Mouse (Mus musculus) liver, embryonic 11.5 days (tissue): ENCODE data around the gene Hcrtr1. TPM values are rescaled to one million over a fixed set of nuclear protein-coding genes. Genes with fewer than 3 reads are reported as not detected.
A peak's percentile ranks its signal among the peaks of the same experiment; 100 is the strongest.

Experiments used
- ATAC-seq: fragments of 200-750 bp; cut with Nextera tagmentation; replicated peaks from 2 replicates; pipeline ENCODE4 v1.8.0; 2017; ENCODE audit warnings: moderate number of reproducible peaks, mild to moderate bottlenecking, moderate TSS enrichment, moderate library complexity; ENCODE audit not compliant: low FRiP score
- DNase-seq: peaks from one replicate; pipeline ENCODE4 v3.0.0-alpha.2; 2017; ENCODE audit warnings: low spot score
- H3K27ac ChIP-seq: fragments of 300-500 bp; sonication (generic); 2 replicates; pipeline ENCODE4 v1.5.1; 2014; ENCODE audit warnings: mild to moderate bottlenecking, low read depth, low read length, control low read depth
- H3K27me3 ChIP-seq: fragments of 300-500 bp; sonication (generic); replicated peaks from 2 replicates; pipeline ENCODE4 v1.6.1; 2014; ENCODE audit warnings: low read length, mixed read lengths; ENCODE audit not compliant: control insufficient read depth, insufficient read depth
- H3K36me3 ChIP-seq: fragments of 300-500 bp; sonication (generic); 2 replicates; pipeline ENCODE4 v1.6.1; 2014; ENCODE audit warnings: mild to moderate bottlenecking, low read length, moderate library complexity, mixed read lengths; ENCODE audit not compliant: control insufficient read depth, insufficient read depth
- H3K4me1 ChIP-seq: fragments of 300-500 bp; sonication (generic); replicated peaks from 2 replicates; pipeline ENCODE4 v1.6.1; 2014; ENCODE audit warnings: low read length, mixed read lengths; ENCODE audit not compliant: control insufficient read depth, insufficient read depth
- H3K4me2 ChIP-seq: fragments of 300-500 bp; sonication (generic); 2 replicates; pipeline ENCODE4 v1.6.1; 2014; ENCODE audit warnings: mild to moderate bottlenecking, control low read depth, moderate library complexity
- H3K4me3 ChIP-seq: fragments of 300-500 bp; sonication (generic); 2 replicates; pipeline ENCODE4 v1.5.1; 2014; ENCODE audit warnings: low read depth, low read length, control low read depth
- H3K9ac ChIP-seq: fragments of 300-500 bp; sonication (generic); 2 replicates; pipeline ENCODE4 v1.6.1; 2014; ENCODE audit warnings: low read depth, low read length, control low read depth
- H3K9me3 ChIP-seq: fragments of 300-500 bp; sonication (generic); 2 replicates; pipeline ENCODE4 v1.6.1; 2016; ENCODE audit warnings: low read length, inconsistent platforms, mixed read lengths; ENCODE audit not compliant: control insufficient read depth
- WGBS: fragments of 180-500 bp; shearing (Covaris S2); extraction: QIAGEN DNeasy Blood & Tissue Kit; methylation state at CpG from one replicate; pipeline ENCODE4 v1.1.7; 2014; 5-methylcytosine and 5-hydroxymethylcytosine counted together
- polyA plus RNA-seq: library from polyadenylated mRNA; unstranded; fragments of >200 nt; fragmentation: Nextera tagmentation; extraction: Ambion mirVana; gene quantifications from 2 replicates; pipeline ENCODE4 v1.2.1, GENCODE M21; 2014

Gene Hcrtr1
- polyA plus RNA-seq, 1 experiment from 2014 or later, result 0.12 TPM

- H3K9me3 ChIP-seq, result no peaks in the 10 kb centered on the region
- DNase-seq, result no peak
- H3K36me3 ChIP-seq, result no peaks in the 10 kb centered on the region
- WGBS, result 59% methylated on average over 7 of the region's 7 CpGs
- peaks cover 23% of the 10 kb centered on the region for H3K4me1 ChIP-seq
- no peak overlapping the region for H3K4me2 ChIP-seq
- H3K4me3 ChIP-seq, result no peak overlapping the region
- H3K9ac ChIP-seq, result no peak overlapping the region
- no peak for ATAC-seq
- no peak overlapping the region for H3K27ac ChIP-seq
- H3K27me3 ChIP-seq, result peaks cover 29% of the 10 kb centered on the region
Measured at GRCm38 (mm10) chr4:130177536-130177935, 38.4 kb upstream of the Hcrtr1 start.

- no peak for ATAC-seq
Measured at GRCm38 (mm10) chr4:130177087-130177486, 37.9 kb upstream of the Hcrtr1 start.

DNA sequence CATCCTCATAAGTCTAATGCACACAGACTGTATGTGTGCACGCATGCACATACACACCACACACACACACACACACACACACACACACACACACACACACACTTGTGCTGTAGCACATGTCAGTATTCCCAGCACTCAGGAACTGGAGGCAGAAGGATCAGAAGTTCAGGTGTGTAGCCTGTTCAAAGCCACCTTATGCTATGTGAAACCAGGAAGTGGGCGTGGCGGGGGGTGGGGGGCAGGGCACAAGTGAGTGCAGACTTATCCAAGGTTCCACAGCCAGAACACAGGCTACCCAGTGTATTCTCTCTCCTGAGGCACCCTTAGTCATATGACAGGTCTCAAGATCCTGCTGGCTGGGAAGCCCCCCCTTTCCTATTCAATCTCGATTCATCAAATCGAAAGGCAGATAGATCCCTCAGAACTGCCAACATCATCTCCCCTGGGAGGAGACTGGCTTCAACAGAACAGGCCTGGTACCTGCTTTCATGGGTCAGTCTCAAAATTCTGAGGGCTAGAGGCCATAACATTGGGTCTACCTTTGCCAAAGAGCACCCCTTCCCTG, 37.1 kb upstream of the Hcrtr1 start:
- ATAC-seq, result no peak
- DNase-seq, result no peak
- Histone ChIP-seq H3K27ac (no peak overlapping the region), H3K9me3 (no peaks in the 10 kb centered on the region), H3K9ac (no peak overlapping the region), H3K4me3 (no peak overlapping the region), H3K27me3 (peaks cover 33% of the 10 kb centered on the region), H3K4me2 (no peak overlapping the region), H3K36me3 (no peaks in the 10 kb centered on the region), H3K4me1 (peaks cover 30% of the 10 kb centered on the region)
- WGBS, result 73% methylated on average over 5 of the region's 5 CpGs

More at GRCm38 (mm10) chr4:130177087-130177486, 37.9 kb upstream of the Hcrtr1 start:
- Histone ChIP-seq H3K4me3 (no peak overlapping the region), H3K9me3 (no peaks in the 10 kb centered on the region), H3K27ac (no peak overlapping the region), H3K4me1 (peaks cover 27% of the 10 kb centered on the region), H3K4me2 (no peak overlapping the region), H3K9ac (no peak overlapping the region), H3K36me3 (no peaks in the 10 kb centered on the region), H3K27me3 (peaks cover 33% of the 10 kb centered on the region)
- DNase-seq, result no peak
- 59% methylated on average over 4 of the region's 4 CpGs for WGBS

DNA sequence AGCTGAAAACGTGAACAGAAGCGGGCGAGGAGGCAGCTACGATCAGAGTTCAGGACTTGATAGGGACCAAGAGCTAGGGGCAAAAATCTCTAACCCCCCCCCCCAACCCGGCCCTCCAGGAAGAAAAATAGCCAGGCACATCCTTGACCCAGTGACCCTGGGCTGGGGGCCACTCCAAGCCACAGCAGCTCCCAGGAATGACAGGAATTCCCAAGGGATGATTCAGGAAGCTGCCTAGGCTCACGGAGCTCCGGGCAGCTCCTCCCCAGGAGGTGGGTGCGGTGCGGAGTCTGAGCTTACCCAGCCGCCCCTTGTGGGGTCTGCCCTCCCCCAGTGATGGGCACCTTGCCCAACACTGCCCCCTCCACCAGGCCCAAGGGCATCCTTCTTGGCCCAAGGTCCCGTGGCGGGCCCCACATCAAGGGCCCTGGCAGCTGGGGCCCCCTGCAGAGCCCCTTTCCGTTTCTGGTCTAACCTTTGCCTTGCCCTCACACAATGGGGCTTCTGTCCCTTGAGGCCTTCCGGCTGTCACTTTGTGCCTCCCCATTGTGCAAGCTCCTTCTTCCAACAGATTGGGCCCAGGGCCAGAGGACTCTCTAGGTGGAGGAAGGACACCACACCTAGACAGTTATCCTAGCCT, 36.0 kb upstream of the Hcrtr1 start, which contains the start of gene Tinagl1:
Tinagl1 (minus strand) TSS at position 51 of the 640 bp plus-strand sequence.
- WGBS, result 4% methylated on average over 14 of the region's 14 CpGs
- H3K27me3 ChIP-seq, result peaks cover 33% of the 10 kb centered on the region
- peaks cover 30% of the 10 kb centered on the region for H3K4me1 ChIP-seq
- no peak for DNase-seq
- H3K9ac ChIP-seq, result peak within 1 kb of the TSS; percentile 43
- H3K4me2 ChIP-seq, result peak within 1 kb of the TSS; percentile 67
- peak within 1 kb of the TSS; percentile 64 for H3K27ac ChIP-seq
- H3K4me3 ChIP-seq, result peak within 1 kb of the TSS; percentile 36
- no peaks in the 10 kb centered on the region for H3K9me3 ChIP-seq
- H3K36me3 ChIP-seq, result no peaks in the 10 kb centered on the region
- no peak for ATAC-seq

GRCm38 (mm10) chr4:130174335-130175031, 35.3 kb upstream of the Hcrtr1 start:
- peaks cover 30% of the 10 kb centered on the region for H3K4me1 ChIP-seq
- peak overlapping the region; percentile 43 for H3K9ac ChIP-seq
- H3K27ac ChIP-seq, result peak overlapping the region; percentile 64; the same call in 1 of the 2 replicates
- peaks cover 33% of the 10 kb centered on the region for H3K27me3 ChIP-seq
- H3K4me3 ChIP-seq, result peak overlapping the region; percentile 36
- peak overlapping the region; percentile 67 for H3K4me2 ChIP-seq
- H3K9me3 ChIP-seq, result no peaks in the 10 kb centered on the region
- ATAC-seq (peak; percentile 77), DNase-seq (no peak)
- no peaks in the 10 kb centered on the region for H3K36me3 ChIP-seq
- WGBS, result 4% methylated on average over 25 of the region's 25 CpGs

DNA sequence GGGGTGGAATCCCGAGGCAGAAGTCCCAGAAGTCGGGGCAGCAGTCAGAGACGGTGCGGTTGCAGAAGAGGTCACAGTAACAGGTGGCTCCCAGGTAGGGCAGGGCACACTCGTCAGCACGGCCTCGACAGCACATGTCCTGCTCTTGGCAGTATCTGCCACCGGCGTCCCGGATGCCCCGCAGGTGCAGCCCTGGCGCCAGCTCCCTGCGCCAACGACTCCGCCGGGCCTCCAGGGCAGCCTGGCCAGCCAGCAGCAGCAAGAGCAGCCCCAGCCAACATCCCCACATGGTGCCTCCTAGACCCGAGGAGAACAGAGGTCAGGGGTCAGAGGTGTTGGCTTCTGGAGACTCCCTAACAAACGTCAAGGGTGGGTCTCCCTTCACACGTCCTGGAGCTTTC, 34.8 kb upstream of the Hcrtr1 start:
- 50% methylated on average over 19 of the region's 19 CpGs for WGBS
- ATAC-seq, result no peak
- Histone ChIP-seq H3K9me3 (no peaks in the 10 kb centered on the region), H3K4me2 (peak overlapping the region; percentile 67), H3K4me3 (peak overlapping the region; percentile 36), H3K27me3 (peaks cover 33% of the 10 kb centered on the region), H3K4me1 (peaks cover 30% of the 10 kb centered on the region), H3K27ac (peak overlapping the region; percentile 64), H3K9ac (peak overlapping the region; percentile 43), H3K36me3 (no peaks in the 10 kb centered on the region)
- DNase-seq, result no peak

DNA sequence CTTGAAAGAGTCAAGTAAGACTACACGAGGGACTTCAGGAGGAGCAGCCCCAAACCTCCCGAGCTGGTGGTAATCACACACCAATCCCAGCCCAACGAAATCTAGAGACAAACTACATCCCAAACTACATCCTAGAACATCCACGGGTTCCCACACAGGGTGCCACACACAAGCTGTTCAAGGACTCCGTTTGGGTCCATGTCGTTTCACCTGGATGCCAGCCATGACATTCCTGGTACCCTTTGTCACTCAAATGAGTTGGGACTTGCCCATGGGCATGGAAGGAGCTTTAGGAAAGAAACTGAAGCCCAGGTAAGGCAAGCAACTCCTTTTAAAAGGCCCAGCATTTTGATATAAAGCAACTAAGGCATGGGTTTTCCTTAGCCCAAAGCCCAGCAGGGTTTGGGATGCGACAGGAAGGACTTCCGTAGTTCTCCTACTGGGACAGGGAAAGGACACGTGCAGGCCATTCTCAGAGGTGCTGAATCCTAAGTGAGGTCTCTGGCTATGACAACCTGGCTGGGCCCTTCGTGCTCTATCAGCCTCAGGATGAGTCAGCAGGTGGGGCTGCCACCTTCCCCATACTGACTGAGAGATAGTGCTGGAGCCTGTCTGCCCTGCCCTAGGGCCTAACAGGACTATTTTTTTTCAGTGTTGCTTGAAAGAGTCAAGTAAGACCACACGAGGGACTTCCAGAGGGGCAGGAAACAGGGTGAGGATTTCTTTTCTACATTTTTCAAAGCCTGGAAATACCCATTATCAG, 34.1 kb upstream of the Hcrtr1 start:
- Histone ChIP-seq H3K27me3 (peaks cover 33% of the 10 kb centered on the region), H3K27ac (peak overlapping the region; percentile 64), H3K4me2 (peak overlapping the region; percentile 67), H3K9me3 (no peaks in the 10 kb centered on the region), H3K9ac (peak overlapping the region; percentile 43; the same call in 1 of the 2 replicates), H3K36me3 (no peaks in the 10 kb centered on the region), H3K4me1 (peaks cover 35% of the 10 kb centered on the region), H3K4me3 (peak overlapping the region; percentile 36; the same call in 1 of the 2 replicates)
- WGBS, result 66% methylated on average over 11 of the region's 11 CpGs
- ATAC-seq (peak; percentile 72), DNase-seq (no peak)
